Mouse (Mus musculus) CH12.LX (cell line): ENCODE data around the gene Kcnrg. TPM values are rescaled to one million over a fixed set of nuclear protein-coding genes. Genes with fewer than 3 reads are reported as not detected.

Experiments used
- DNase-seq: peaks from one replicate; pipeline ENCODE4 v3.0.0-alpha.2; 2013; ENCODE audit errors: extremely low read depth
- H3K27ac ChIP-seq: 2 replicates; pipeline ENCODE4 v1.5.1; 2012; ENCODE audit warnings: low read depth, mild to moderate bottlenecking, control low read depth, moderate library complexity; ENCODE audit not compliant: insufficient read depth
- H3K27me3 ChIP-seq: replicated peaks from 2 replicates; pipeline ENCODE3; 2012; ENCODE audit warnings: inconsistent platforms
- H3K36me3 ChIP-seq, 2 experiments: replicated peaks in 1 of 2; 2 replicates each; pipeline versions ENCODE3 to v1.6.1; 2012; ENCODE audit warnings: inconsistent platforms in 1 of 2, low read length in 1 of 2, mild to moderate bottlenecking in 1 of 2, mixed read lengths in 1 of 2, moderate library complexity in 1 of 2; ENCODE audit not compliant: control insufficient read depth in 1 of 2, insufficient read depth in 1 of 2
- H3K4me1 ChIP-seq, 2 experiments: 2 replicates each; pipeline ENCODE4 v1.6.1; 2012; ENCODE audit warnings: inconsistent platforms in 1 of 2, moderate library complexity in 1 of 2; ENCODE audit not compliant: insufficient read depth in 2 of 2, control insufficient read depth in 1 of 2
- H3K4me2 ChIP-seq: 2 replicates; pipeline ENCODE4 v1.6.1; 2012; ENCODE audit warnings: low read depth, mild to moderate bottlenecking, control low read depth; ENCODE audit not compliant: poor library complexity, insufficient read depth, severe bottlenecking
- H3K4me3 ChIP-seq, 3 experiments: fragments of 150-350 bp in 1 of 3; sonication (generic) in 1 of 3; replicated peaks in 1 of 3; 2 replicates each; pipeline versions ENCODE3 to v1.5.1; 2011 to 2012; ENCODE audit warnings: low read depth in 2 of 3, low read length in 2 of 3, mild to moderate bottlenecking in 2 of 3, moderate library complexity in 2 of 3, control low read depth in 1 of 3, improper control_type of control experiment in 1 of 3, inconsistent platforms in 1 of 3, mixed read lengths in 1 of 3; ENCODE audit not compliant: poor library complexity in 1 of 3
- H3K79me2 ChIP-seq: replicated peaks from 2 replicates; pipeline ENCODE4 v1.6.1; 2012; ENCODE audit warnings: mild to moderate bottlenecking, moderate library complexity; ENCODE audit not compliant: control insufficient read depth, poor library complexity, insufficient read depth, severe bottlenecking; ENCODE audit errors: extremely low read depth
- H3K9ac ChIP-seq: 2 replicates; pipeline ENCODE4 v1.6.1; 2012; ENCODE audit warnings: low read depth, mild to moderate bottlenecking, control low read depth, moderate library complexity; ENCODE audit not compliant: insufficient read depth
- H3K9me3 ChIP-seq: replicated peaks from 2 replicates; pipeline ENCODE3; 2012; ENCODE audit warnings: low read length, inconsistent platforms, mixed read lengths
- BHLHE40 ChIP-seq: IDR thresholded peaks from 2 replicates; pipeline ENCODE4 v1.6.1; 2011; ENCODE audit warnings: mild to moderate bottlenecking, low read depth, low read length, improper control_type of control experiment
- ELF1 ChIP-seq: IDR thresholded peaks from 2 replicates; pipeline ENCODE4 v1.6.1; 2014; ENCODE audit warnings: low read depth, mild to moderate bottlenecking, inconsistent platforms, low read length, improper control_type of control experiment
- EP300 ChIP-seq: IDR thresholded peaks from 2 replicates; pipeline ENCODE4 v1.6.1; 2011; ENCODE audit warnings: low read length, improper control_type of control experiment
- MAFK ChIP-seq: IDR thresholded peaks from 2 replicates; pipeline ENCODE4 v1.6.1; 2011; ENCODE audit warnings: low read length, improper control_type of control experiment; ENCODE audit not compliant: insufficient replicate concordance
- MAX ChIP-seq: IDR thresholded peaks from 2 replicates; pipeline ENCODE4 v1.6.1; 2011; ENCODE audit warnings: low read length, improper control_type of control experiment
- MEF2A ChIP-seq: IDR thresholded peaks from 2 replicates; pipeline ENCODE4 v1.6.1; 2014; ENCODE audit warnings: low read depth, mild to moderate bottlenecking, inconsistent platforms, low read length, improper control_type of control experiment, borderline replicate concordance
- UBTF ChIP-seq: IDR thresholded peaks from 2 replicates; pipeline ENCODE4 v1.6.1; 2012; ENCODE audit warnings: low read depth, mild to moderate bottlenecking, inconsistent platforms, low read length, improper control_type of control experiment, moderate library complexity
- dilution Hi-C: fragments of 300-500 bp; cut with MboI; formaldehyde crosslinking; loops from 2 replicates; pipeline ENCODE4 v1.14.3; 2020; ENCODE audit warnings: low sequenced_read_pairs; ENCODE audit not compliant: extremely low pct_unique_long_range_greater_than_20kb, extremely low pct_ligation_motif_present
- in situ Hi-C: fragments of 300-500 bp; cut with MboI; formaldehyde crosslinking; loops from 3 replicates; pipeline ENCODE4 v1.14.3; 2019; ENCODE audit warnings: low sequenced_read_pairs, low pct_ligation_motif_present, low pct_unique_long_range_greater_than_20kb, mixed read lengths
- polyA plus RNA-seq: library from polyadenylated mRNA; unstranded; fragments of >175 nt; gene quantifications from 2 replicates; pipeline ENCODE4 v1.2.1, GENCODE M21; 2012; ENCODE audit warnings: low read depth; ENCODE audit not compliant: insufficient read length
- total RNA-seq, 2 experiments: library from RNA; depleted of rRNA; stranded (reverse); fragments of 300-350 nt in 1 of 2; fragments of >200 nt in 1 of 2; gene quantifications; 2 replicates each; pipeline ENCODE4 v1.2.3; 2012 to 2014

Kcnrg gene
- total and polyA plus RNA-seq, 3 experiments, result 0.12 to 0.13 TPM; not detected in 1

GRCm38 (mm10) chr14:61661496-61661895 lies 54.2 kb downstream of the Kcnrg start:
- TF ChIP-seq EP300 (peak; percentile 49; the same call in 1 of the 2 replicates), BHLHE40 (0 out of 2 replicates have a peak, but pooled peaks have one; percentile 8), UBTF (no peak), MEF2A (0 out of 2 replicates have a peak, but pooled peaks have one; percentile 46)
- in situ Hi-C loops (no loop called here), dilution Hi-C loops (no loop called here)
- DNase-seq, result no peak
- H3K79me2 ChIP-seq, result no peaks in the 10 kb centered on the region
- no peak overlapping the region for H3K4me3 ChIP-seq
- no peaks in the 10 kb centered on the region for H3K36me3 ChIP-seq
- H3K27me3 ChIP-seq, result no peaks in the 10 kb centered on the region
- H3K4me2 ChIP-seq, result no peak overlapping the region
- no peaks in the 10 kb centered on the region for H3K9me3 ChIP-seq
- no peak overlapping the region for H3K9ac ChIP-seq
- H3K27ac ChIP-seq, result no peak overlapping the region
- peaks cover 4 to 8% of the 10 kb centered on the region in 2 experiments; a peak in 2 of 4 replicates for H3K4me1 ChIP-seq

GRCm38 (mm10) chr14:61662307-61662706 lies 55.0 kb downstream of the Kcnrg start:
- DNase-seq, result no peak
- H3K4me3 ChIP-seq, result no peak overlapping the region
- peaks cover 4 to 8% of the 10 kb centered on the region in 2 experiments; a peak in 2 of 4 replicates for H3K4me1 ChIP-seq
- TF ChIP-seq MAX (no peak), ELF1 (no peak), MAFK (no peak)
- no peaks in the 10 kb centered on the region for H3K9me3 ChIP-seq
- no peak overlapping the region for H3K27ac ChIP-seq
- dilution Hi-C loops (no loop called here), in situ Hi-C loops (no loop called here)
- no peak overlapping the region for H3K9ac ChIP-seq
- H3K36me3 ChIP-seq, result no peaks in the 10 kb centered on the region
- H3K79me2 ChIP-seq, result no peaks in the 10 kb centered on the region
- H3K27me3 ChIP-seq, result no peaks in the 10 kb centered on the region
- no peak overlapping the region for H3K4me2 ChIP-seq

Other genes starting within 250 kb of the Kcnrg start
- gene Ebpl, start 247.0 kb upstream of the Kcnrg start, total RNA-seq (2012; rRNA removed), result 3.6 and 3.7 TPM in 2 replicates
- 4.8 TPM in 2 replicates for gene Ebpl, start 247.0 kb upstream of the Kcnrg start, total RNA-seq (2014; rRNA removed)
- 10.2 and 12.9 TPM in 2 replicates for gene Ebpl, start 247.0 kb upstream of the Kcnrg start, polyA plus RNA-seq
- gene Kpna3, start 167.6 kb upstream of the Kcnrg start, total RNA-seq (2012; rRNA removed), result 21.3 and 28.2 TPM in 2 replicates
- 75.4 and 83.9 TPM in 2 replicates for gene Kpna3, start 167.6 kb upstream of the Kcnrg start, total RNA-seq (2014; rRNA removed)
- 70.4 and 85.9 TPM in 2 replicates for gene Kpna3, start 167.6 kb upstream of the Kcnrg start, polyA plus RNA-seq
- gene Spryd7, start 50.6 kb upstream of the Kcnrg start, total RNA-seq (2012; rRNA removed), result 10.6 and 11.1 TPM in 2 replicates
- gene Spryd7, start 50.6 kb upstream of the Kcnrg start, total RNA-seq (2014; rRNA removed), result 23.1 and 24.2 TPM in 2 replicates
- 14.0 and 15.3 TPM in 2 replicates for gene Spryd7, start 50.6 kb upstream of the Kcnrg start, polyA plus RNA-seq
- gene Trim13, start 9.2 kb upstream of the Kcnrg start, total RNA-seq (2012; rRNA removed), result 3.2 and 3.9 TPM in 2 replicates
- gene Trim13, start 9.2 kb upstream of the Kcnrg start, total RNA-seq (2014; rRNA removed), result 7.9 and 11.3 TPM in 2 replicates
- 5.7 and 7.5 TPM in 2 replicates for gene Trim13, start 9.2 kb upstream of the Kcnrg start, polyA plus RNA-seq